Mouse (Mus musculus) adrenal gland (tissue): Measurements from ENCODE around the gene Plcd3.

Experiments
- intact Hi-C: fragments of 180-260 bp; cut with DNase I; formaldehyde crosslinking; loops from one replicate; pipeline ENCODE4 v1.15.1; 2025

The Plcd3 gene

DNA sequence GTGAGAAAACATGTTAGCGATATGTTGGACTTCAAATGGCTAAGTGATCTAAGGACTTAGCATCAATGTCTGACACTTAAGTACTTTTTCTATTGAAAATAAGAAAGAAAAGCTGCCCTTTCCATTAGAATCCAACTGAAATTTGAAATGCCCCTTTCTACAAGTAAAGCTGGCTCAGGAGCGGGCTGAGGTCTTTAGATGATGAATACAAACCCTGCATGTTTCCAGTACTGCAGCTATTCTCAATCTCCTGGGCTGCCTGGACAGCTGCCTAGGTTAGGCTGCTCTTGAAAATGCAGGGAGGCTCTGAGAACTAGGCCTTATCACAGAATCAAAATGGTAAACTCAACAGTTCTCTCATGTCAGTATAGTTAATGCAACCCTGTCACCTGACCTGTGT, 17.4 kb upstream of the Plcd3 start:
- intact Hi-C loops, result no loop called here

DNA sequence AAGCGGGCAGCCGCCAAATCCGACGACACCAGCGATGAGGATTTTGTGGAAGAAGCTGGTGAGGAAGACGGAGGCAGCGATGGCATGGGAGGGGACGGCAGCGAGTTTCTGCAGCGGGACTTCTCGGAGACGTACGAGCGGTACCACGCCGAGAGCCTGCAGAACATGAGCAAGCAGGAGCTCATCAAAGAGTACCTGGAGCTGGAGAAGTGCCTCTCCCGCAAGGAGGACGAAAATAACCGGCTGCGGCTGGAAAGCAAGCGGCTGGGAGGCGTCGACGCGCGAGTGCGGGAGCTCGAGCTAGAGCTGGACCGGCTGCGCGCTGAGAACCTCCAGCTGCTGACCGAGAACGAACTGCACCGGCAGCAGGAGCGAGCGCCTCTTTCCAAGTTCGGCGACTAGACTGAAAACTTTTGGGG, 16.1 kb upstream of the Plcd3 start:
- intact Hi-C loops, result loop anchor here (2.0 kb wide), 2 partner anchors 15 to 41 kb away; partner anchors contain the start of gene Hexim2

DNA sequence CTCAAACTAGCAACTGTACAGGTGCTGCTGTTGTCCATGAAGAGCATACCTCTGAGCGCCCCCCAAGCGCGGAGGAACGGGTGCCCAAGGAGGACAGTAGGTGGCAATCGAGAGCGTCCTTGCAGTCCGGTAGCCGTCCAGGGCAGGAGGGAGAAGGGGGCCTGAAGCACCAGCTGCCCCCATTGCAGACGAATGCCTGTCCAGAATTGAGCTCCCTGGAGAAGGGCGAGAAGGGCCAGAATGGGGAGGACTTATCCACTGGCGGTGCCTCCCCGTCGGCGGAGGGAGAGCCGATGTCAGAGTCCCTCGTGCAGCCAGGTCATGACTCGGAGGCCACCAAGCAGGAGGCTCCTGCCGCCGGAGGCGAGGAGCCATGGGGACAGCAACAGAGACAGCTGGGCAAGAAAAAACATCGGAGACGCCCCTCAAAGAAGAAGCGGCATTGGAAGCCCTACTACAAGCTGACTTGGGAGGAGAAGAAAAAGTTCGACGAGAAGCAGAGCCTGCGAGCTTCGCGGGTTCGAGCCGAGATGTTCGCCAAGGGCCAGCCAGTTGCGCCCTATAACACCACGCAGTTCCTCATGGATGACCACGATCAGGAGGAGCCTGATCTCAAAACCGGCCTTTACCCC, 15.6 kb upstream of the Plcd3 start:
- intact Hi-C loops, result loop anchor here (2.0 kb wide), 2 partner anchors 16 to 42 kb away; partner anchors contain the start of gene Hexim2

DNA sequence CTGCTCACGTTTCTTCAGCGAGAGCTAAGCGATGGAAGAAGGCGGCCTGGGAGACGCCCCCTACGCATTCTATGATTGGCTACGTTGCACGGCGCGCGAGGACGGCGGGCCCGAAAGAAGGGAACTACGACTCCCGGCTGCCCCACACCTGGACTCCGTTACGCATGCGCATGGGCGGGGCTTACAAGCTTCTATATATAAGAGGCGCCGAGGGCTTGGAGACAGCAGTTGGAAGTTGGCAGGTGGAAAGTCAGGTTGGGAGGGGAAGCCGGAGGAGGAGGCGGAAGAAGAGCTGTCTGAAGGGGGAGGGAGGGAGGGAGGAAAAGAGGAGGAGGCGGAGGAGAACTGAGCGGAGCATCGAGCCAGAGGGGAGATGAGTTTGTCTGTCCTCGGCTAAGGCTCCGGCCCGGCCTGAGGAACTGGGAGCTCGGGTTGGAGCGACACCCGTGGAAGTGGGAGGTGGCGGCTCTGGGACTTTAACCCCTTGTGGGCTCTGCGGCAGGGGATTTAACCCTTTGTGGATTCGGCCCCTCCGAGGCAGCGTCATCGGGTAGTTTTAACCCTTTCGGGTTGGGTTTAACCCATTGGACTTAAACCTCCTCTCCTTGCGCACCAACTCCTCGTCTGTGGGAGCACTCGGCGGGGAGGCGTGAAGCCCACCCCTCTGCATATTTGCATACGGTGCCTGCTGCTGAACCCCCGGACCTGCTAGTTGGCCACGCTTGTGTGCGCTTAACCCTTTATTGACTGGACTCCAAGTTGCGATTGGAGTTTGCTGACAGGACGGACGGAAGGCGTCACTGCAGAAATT, 14.8 kb upstream of the Plcd3 start, which contains the start of gene Hexim1:
TSS of gene Hexim1 (plus strand) at position 224 of the 811 bp plus-strand sequence.
- intact Hi-C loops, result loop anchor here (2.0 kb wide), 2 partner anchors 17 to 43 kb away; partner anchors contain the start of gene Hexim2

DNA sequence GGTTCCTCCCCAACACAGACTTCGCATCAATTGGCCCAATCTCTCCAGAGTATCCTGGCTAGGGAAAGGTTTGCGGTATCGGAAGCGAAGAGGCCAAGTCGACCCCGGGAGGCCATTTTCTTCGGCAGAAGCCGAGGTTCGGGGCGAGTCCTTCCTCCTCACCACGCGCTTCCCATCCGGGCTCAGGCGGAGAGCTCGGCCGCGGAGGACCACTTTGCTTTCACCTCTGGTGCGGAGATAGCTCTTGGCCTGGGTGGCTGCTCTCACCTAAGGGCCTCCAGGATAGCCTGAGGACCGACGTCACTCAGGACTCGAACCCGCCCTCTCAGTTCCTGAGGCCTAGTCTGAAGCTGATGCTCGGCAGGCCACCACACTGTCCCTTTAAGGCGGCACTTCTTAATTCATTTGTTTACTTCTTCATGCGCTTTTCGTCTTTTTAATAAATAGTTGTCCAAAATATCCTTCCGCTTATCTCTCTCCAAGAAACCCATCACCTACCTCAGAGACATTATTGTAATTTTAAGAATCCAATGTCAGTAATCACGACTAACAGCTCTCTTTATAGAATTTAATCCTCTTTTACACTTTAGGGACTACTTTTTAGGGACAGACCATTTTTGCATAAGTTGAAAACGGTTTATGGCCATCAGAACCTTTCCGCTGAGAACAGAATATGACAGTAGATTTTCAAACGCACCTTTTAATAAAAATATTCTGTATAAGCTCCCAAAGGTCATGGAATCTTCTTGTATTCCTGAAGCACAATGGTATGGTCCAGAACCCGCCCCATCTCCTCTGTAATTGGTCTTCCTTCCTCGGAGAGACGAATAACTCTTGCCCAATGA, 13.9 kb upstream of the Plcd3 start:
- intact Hi-C loops, result loop anchor here (2.0 kb wide), 2 partner anchors 17 to 43 kb away; partner anchors contain the start of gene Hexim2

DNA sequence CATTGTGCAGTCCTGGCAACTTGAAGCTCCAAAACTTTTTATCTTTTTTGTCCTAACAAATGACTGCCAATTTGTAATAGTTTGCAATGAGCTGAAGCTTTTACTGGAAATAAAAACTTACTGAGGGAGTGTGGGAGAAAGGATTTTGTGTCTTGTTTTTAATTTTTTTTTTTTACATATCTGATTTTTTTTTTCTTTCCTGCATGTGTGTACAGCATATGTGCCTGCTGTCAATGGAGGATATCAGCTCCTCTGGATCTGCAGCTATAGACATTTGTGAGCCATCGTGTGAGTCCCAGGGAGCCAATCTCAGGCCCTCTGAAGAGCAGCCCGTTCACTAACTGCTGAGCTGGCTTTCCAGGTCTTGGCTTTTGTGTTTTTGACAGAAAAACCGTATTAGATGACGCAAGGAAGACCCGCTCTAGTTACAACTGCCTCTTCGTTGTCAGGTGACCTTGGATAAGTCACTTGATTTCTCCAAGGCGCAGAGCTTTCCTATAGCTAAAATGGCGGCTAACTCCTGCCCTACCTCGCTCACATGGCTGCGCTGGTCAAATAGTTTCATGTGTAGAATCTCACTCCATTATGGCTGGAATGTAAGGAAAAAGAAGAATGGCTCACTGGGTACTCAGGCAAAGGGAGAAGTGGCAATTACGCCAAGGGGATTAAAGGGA, 12.9 kb upstream of the Plcd3 start:
- intact Hi-C loops, result no loop called here

DNA sequence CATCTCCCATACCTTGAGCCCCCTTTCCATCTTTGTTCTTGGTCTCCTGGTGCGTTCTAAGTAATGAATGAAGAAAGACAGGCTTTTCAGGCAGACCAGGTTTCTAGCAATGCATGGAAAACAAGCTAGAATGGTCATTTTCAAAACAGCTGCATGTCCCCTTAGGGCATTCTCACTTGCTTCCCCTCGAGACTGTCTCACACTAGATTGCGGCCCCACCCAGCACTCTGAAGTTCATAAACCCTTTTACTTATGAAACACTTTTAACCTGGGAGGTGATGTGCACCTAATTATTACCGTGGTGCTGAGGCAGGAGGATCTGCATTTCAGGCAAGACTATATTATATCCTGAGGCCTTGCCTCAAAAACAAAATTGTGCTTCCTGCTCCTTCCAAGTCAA, 12.3 kb upstream of the Plcd3 start:
- intact Hi-C loops, result no loop called here

DNA sequence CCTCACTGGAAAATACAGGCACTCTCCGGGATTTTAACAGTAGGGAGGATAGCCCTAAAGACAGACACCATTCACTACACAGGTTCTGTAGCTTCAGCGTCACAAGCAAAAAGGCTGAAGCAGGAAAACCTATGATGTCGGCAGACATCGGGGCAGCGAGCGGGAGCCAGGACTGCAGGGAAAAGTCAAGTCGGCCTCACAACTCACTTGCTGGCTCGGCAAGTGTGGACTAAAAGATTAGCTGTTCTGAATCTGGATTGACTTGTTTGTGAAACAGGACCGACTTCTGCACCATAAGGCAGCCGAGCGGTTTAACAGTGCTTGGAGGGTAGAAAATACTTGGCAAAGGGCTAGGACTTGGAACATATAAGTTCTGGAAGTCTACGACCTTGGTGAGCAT, 11.5 kb upstream of the Plcd3 start:
- intact Hi-C loops, result no loop called here

DNA sequence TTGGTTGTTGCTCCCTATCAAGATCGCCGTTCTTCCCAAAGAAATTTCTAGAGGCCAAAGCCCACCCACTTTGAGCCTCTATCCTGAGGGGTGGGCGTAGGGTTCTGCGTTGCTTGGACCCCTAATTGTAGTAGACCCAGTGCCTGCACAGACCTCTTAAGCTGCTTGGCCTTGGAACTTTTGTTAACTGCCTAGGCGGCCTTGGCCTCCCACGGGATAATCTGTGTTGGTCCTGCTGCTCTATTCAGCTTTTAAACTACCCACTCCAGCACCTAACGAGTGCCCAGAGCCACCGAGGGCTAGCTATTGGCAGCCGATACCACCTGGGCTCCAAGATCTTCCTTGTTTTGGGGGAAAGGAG, 11.1 kb upstream of the Plcd3 start:
- intact Hi-C loops, result no loop called here

DNA sequence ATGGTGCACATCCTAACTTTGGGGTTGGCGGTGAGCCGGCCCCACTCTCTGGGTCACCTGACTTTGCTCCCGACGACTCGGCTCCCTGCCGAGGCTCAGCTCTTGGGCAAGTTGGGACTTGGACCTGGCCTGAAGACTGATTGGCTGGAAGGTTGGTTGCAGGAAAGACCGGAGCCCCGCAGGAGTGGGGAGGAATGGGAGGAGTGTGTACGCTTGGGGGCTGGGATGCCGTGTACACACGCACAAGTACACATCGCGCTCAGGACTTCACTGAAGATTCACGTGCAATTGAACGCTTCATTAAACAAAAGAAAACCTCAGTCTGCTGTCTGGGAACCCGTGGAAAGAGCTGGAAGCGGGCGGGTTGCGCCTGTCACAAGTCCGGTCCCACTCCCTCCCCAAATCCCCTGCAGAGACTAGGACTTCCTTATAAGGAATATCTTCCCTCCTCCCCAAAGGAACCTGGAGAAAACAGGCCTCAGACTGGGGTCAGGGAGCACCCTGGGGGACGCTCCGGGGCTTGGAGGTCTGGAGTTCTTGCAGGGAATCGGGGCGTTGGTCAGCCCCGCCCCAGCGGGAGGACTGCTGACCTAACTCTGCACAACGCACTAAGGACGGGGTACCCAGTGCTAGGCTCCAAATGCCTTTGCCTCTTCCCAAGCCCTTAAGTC, 10.6 kb upstream of the Plcd3 start:
- intact Hi-C loops, result no loop called here

DNA sequence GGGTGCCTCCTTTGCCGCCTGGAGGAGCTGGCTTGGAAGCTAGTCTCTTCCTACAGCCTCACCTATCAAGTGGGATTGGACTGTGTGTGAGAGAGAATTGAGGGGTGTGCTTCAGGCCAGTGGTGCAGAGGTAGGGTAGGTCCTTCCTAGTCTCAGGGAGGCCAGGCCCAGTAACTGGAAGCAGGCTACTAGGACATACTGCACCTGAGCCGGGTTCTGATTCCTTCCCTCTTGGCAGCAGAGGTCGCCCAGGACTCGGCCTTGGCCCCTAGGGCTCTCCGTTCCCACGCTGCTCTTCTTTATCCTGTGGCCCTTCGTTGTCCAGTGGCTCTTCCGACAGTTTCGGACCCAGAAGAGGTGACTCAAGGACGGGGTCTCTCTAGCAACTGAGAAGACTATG, 9.8 kb upstream of the Plcd3 start:
- intact Hi-C loops, result no loop called here

DNA sequence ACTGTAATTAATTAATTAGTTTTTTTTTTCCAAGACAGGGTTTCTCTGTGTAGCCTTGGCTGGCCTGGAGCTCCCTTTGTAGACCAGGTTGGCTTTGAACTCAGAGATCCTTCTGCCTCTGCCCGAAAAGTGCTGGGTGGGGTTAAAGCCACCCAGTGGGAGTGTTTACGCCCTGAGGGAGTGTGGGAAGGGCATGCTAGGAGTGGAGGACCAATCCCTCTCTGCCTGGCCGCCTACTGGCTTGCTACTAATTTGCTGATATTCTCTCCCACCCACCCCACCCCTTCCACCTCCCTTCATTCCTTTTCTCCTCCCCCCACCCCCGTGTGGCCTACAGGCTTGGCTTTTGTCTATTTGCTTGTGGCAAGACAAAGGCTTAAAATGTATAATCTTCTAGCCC, 4.9 kb upstream of the Plcd3 start:
- intact Hi-C loops, result loop anchor here (10.0 kb wide), 1 partner anchor 218 kb away; no protein-coding TSS in a partner anchor

DNA sequence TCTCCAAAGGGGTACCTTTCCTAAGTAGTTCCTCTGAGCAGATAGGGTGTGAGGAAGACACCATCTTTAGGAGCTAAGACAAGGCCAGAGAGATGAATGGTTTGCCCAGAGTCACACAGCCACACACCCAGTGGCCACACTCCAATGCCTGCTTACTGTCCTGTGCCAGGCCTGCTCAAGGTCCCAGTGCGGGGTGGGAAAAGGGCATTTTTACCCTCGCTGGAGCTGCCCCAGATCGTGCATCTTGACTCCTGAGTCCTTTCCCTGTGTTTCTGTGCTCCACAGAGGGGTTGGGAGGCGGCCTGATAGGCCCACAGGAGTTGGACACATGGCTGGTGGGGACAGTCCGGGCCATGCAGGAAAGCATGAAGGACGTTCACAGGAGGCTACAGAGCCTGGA, 4.4 kb upstream of the Plcd3 start:
- intact Hi-C loops, result loop anchor here (10.0 kb wide), 1 partner anchor 219 kb away; no protein-coding TSS in a partner anchor

DNA sequence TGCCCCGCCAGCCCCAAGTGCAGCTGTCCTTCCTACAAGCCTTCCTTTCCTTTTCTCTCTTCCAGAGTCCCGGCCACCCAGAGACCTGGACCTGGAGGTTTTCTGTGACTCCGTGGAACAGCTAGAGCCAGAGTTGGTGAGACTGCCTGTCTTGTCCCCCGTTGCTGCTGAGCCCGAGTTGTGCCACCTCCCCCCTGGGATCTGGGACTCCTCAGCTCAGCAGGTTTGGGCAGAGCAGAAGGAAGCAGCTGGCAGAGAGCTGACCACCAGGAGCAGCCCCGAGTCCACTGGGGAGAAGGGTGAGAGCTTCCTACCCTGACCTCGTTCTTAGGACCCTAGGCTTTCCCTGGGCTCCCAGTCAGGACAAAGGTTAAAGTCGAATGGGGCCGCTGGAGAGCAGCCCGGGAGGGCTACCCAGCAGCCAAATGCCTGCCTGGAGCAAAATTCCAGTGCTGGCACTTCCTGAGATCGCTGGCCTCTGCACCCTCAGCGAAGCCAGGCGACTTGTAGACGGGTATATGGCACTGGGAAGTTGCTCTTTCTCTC, 3.8 kb upstream of the Plcd3 start:
- intact Hi-C loops, result loop anchor here (10.0 kb wide), 1 partner anchor 220 kb away; no protein-coding TSS in a partner anchor

DNA sequence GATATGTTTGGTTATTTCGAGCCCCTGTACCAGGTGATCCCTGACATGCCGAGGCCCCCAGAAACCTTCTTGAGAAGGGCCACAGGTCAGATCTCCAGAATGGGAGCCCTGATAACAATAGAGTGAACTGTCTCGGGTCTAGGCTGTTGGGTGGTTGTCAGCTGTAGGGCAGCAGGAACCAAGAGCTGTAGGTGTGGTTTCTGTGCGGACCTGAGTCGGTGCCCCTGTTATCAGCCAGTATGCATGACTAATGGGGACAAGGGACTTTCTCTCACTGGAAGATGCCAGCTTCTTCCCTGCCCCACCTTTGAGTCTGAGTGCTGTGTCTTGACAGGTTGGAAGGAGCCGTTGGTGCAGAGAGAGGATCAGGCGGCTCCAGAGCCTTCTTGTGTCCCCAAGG, 3.0 kb upstream of the Plcd3 start:
- intact Hi-C loops, result loop anchor here (10.0 kb wide), 1 partner anchor 220 kb away; no protein-coding TSS in a partner anchor

DNA sequence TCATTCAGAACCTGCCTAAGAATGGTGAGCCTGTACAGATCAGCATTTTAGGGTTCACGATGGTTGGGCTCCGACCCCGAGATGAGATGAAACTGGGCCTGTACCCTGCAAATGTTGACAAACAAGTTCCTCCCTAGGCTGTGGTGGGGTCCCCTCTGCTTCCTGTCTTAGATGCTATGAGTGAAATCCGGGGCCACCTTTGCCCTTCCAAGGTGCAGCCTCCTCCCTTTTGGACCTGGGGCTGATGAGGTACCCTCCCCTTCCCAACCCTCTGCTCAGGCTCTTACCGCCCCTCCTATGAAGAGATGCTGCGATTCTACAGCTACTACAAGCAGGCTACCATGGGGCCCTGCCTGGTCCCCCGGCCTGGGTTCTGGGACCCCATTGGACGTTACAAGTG, 2.2 kb upstream of the Plcd3 start:
- intact Hi-C loops, result loop anchor here (2.0 to 10.0 kb wide), 2 partner anchors 55 to 221 kb away; no protein-coding TSS in a partner anchor

DNA sequence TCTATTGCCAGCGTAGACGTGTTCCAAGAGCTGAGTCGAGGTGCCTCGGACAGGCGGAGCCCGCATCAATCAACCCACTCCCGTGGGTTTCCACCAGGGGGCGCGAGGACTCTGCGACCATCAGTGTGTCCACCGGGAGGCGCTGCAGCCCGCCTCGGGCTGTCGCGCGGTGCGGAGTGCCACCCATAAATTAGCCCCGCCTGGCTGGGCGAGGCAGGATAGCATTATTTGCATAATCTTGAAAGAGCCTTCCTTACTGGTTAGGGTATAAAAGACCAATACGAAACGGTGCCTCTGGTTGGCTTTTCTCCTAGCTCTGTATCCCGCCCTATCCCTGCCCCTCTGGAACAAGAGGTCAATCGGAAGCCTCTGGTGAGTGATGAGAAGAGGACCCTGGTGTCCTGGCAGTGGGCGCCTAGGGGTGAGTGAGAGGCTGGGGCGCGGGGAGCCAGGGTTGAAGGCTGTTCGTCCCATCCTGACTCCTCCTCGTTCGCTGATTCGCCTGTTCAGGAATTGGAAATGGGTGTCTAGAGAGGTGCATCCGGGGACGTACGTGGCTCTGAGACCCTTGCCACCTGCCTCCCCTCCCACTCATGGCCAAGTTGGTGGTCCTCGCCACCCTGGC, 1.4 kb upstream of the Plcd3 start:
- intact Hi-C loops, result loop anchor here (2.0 to 10.0 kb wide), 2 partner anchors 56 to 222 kb away; no protein-coding TSS in a partner anchor

DNA sequence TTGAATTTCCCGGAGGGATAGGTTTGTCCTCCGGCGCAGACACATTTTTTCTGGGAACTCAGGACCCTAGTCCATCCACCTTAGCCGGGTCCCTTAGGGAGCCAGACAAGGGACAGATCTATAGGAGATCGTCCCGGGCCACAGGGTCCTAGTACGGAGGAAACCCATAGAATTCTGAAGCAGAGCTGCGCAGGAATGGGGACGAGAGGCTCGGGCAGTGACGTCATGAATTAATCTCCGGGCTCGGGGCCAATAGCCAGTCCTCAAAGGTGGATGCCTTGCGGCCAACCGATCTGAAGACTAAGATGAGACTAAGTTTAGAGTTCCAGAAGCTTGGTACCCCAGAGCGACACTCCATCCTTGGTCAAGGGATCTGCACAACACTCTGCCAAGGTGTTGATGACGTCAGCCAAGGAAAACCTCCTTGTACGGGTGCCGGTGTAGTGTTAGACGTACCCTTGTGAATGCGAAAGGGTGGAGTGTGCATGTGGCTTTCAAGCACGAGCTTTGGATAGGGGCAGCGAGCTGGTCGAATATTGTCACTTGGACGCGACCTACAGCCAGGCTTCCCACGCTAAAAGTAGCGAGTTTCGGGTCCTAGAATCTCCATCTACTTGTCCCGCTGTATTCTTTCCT, 526 bp upstream of the Plcd3 start:
- intact Hi-C loops, result loop anchor here (2.0 to 10.0 kb wide), 2 partner anchors 57 to 223 kb away; no protein-coding TSS in a partner anchor

DNA sequence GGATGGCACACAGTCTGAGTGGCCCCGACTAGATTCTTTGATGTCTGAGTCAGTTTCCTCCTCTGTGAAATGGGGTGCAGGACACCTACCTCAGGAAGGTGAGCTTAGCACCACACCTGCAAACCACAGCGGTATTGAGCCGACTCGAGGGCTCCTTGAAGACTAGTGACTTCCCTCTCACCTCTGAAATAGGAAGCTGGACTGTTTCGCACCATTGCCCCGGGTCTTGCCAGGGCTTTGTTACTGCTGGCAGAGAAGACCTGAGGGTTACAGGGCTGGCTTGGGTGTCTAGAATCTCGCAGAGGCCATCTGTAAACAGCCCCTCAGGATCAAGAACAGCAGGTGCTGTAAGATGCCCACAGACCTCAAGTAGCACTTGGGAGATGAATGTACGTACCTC, 1.1 kb downstream of the Plcd3 start:
- intact Hi-C loops, result loop anchor here (10.0 kb wide), 1 partner anchor 224 kb away; no protein-coding TSS in a partner anchor
